ENCODE assay signal across 10 mouse cellular contexts in genomic region chr10:95117041-95117730, GRCm38 (mm10).
DNase-seq lines count a peak whose midpoint lies in the region; ATAC-seq and TF ChIP-seq lines count a peak whose summit lies in the region.
"Had no signal": no experiment of that assay in that cellular context is flagged by ENCODE, and none has a peak within 500 bp of the region (broad histone marks: within the 10 kb centered on the region; RNA-seq: fewer than 3 reads in every experiment).

No protein-coding gene starts in this region.

- no peak overlapping the region for H3K9ac ChIP-seq in hindbrain, embryonic 12.5 days
- H3K9ac ChIP-seq: midbrain, embryonic 12.5 days had no signal

- H3K4me1 ChIP-seq in lung, adult 2 months (ENCODE audit: control insufficient read depth, insufficient read depth, low read length), result peaks cover 7% of the 10 kb centered on the region
- H3K4me1 ChIP-seq in hindbrain, embryonic 12.5 days, result no peaks in the 10 kb centered on the region

- no peak overlapping the region for H3K27ac ChIP-seq in hindbrain, embryonic 12.5 days
- H3K27ac ChIP-seq: midbrain, embryonic 12.5 days had no signal

- intact Hi-C loops in gastrocnemius, postnatal 36 days (cut with DNase I), result no loop called here

- WGBS in lung, adult 2 months, result 26% methylated on average over 6 of the region's 6 CpGs
- 83% methylated on average over 6 of the region's 6 CpGs for WGBS in hindbrain, embryonic 12.5 days

- DNase-seq in lung, adult 18-20 months, result peak; percentile 15 to 42
- DNase-seq in lung, adult 2 months, result no peak
- DNase-seq in forelimb bud, embryonic 11.5 days (ENCODE audit: low read depth, low spot score), result peak; percentile 53
- peak; percentile 77 for DNase-seq in kidney, adult 9 months
- peak; percentile 32 for DNase-seq in ovary, postnatal 36 days (ENCODE audit: low spot score)
- no peak for DNase-seq in gastrocnemius, postnatal 36 days
- no peak for DNase-seq in gastrocnemius, postnatal 10 days

- no peak overlapping the region for H3K4me3 ChIP-seq in lung, adult 2 months (replicated peaks; ENCODE audit: extremely low read depth, low read depth, low read length)
- no peak overlapping the region for H3K4me3 ChIP-seq in hindbrain, embryonic 12.5 days
- H3K4me3 ChIP-seq: erythroblast, embryonic 14.5 days; midbrain, embryonic 12.5 days had no signal

- no peaks in the 10 kb centered on the region for H3K9me3 ChIP-seq in hindbrain, embryonic 12.5 days (replicated peaks)
- H3K9me3 ChIP-seq: midbrain, embryonic 12.5 days had no signal

- no peak for ATAC-seq in hindbrain, embryonic 12.5 days (ENCODE audit: low FRiP score)

- no peak overlapping the region for H3K4me2 ChIP-seq in hindbrain, embryonic 12.5 days (replicated peaks)
- H3K4me2 ChIP-seq: midbrain, embryonic 12.5 days had no signal

- no peak for TF ChIP-seq CTCF in lung, adult 2 months (IDR thresholded peaks at IDR 0.05; ENCODE audit: insufficient read depth, low read length)

- 0 out of 2 replicates have a peak, but pooled peaks cover 3% of the 10 kb centered on the region for H3K27me3 ChIP-seq in hindbrain, embryonic 12.5 days
- H3K27me3 ChIP-seq: midbrain, embryonic 12.5 days had no signal

- H3K36me3 ChIP-seq in hindbrain, embryonic 12.5 days, result no peaks in the 10 kb centered on the region
- H3K36me3 ChIP-seq: midbrain, embryonic 12.5 days had no signal

- no peak for TF ChIP-seq POLR2A in lung, adult 2 months (IDR thresholded peaks at IDR 0.05; ENCODE audit: borderline replicate concordance, extremely low read depth, low read depth, low read length)

Comparison
In these comparisons a context has a peak if more than half of its experiments do, and no peak if none do; other contexts are left out.
1. DNase-seq: peak in lung, adult 18-20 months (2 of 2), forelimb bud, embryonic 11.5 days (single experiment), kidney, adult 9 months (single experiment) and ovary, postnatal 36 days (single experiment); none in lung, adult 2 months (single experiment), gastrocnemius, postnatal 36 days (0 of 2) and gastrocnemius, postnatal 10 days (single experiment).